Mouse (Mus musculus): ENCODE measurements around the gene Ring1. TPM values are rescaled to one million over a fixed set of nuclear protein-coding genes. Genes with fewer than 3 reads are reported as not detected.
"Not testable (repeated sequence)": the region's sequence is repeated elsewhere in the genome, so short reads cannot be mapped to it uniquely, and the experiment has no call there.

The Ring1 gene
- polyA plus RNA-seq, 2 experiments from 2014 or later = 2.2 to 2.3 TPM

- ATAC-seq = no peak
Measured at GRCm38 (mm10) chr17:34028501-34029149, 4.1 kb upstream of the Ring1 start.

- ATAC-seq = peak; percentile 50
Measured at GRCm38 (mm10) chr17:34027656-34028223, 3.3 kb upstream of the Ring1 start, which contains the start of gene H2-Ke6. TSS of gene H2-Ke6 (minus strand) at chr17:34028060.

- ATAC-seq = peak; percentile 46
Measured at GRCm38 (mm10) chr17:34026917-34027655, 2.6 kb upstream of the Ring1 start.

GRCm38 (mm10) chr17:34026221-34026620 lies 1.7 kb upstream of the Ring1 start:
- no peak for ATAC-seq

GRCm38 (mm10) chr17:34025756-34026151 lies 1.3 kb upstream of the Ring1 start:
- no peak for ATAC-seq

GRCm38 (mm10) chr17:34024861-34025755 lies 628 bp upstream of the Ring1 start:
- ATAC-seq = no peak

GRCm38 (mm10) chr17:34023678-34024077 lies 802 bp downstream of the Ring1 start:
- no peak for ATAC-seq

GRCm38 (mm10) chr17:34022987-34023386 lies 1.5 kb downstream of the Ring1 start:
- ATAC-seq = no peak

- no peak for ATAC-seq
Measured at GRCm38 (mm10) chr17:34022414-34022783, 2.1 kb downstream of the Ring1 start.

- no peak for ATAC-seq
Measured at GRCm38 (mm10) chr17:34021539-34022413, 2.7 kb downstream of the Ring1 start.

- no peak for ATAC-seq
Measured at GRCm38 (mm10) chr17:34013436-34013835, 11.0 kb downstream of the Ring1 start.

GRCm38 (mm10) chr17:34010156-34010555 lies 14.3 kb downstream of the Ring1 start:
- ATAC-seq = no peak

- ATAC-seq = no peak
Measured at GRCm38 (mm10) chr17:34006570-34006969, 17.9 kb downstream of the Ring1 start.

GRCm38 (mm10) chr17:34003426-34003825 lies 21.1 kb downstream of the Ring1 start:
- no peak for ATAC-seq

GRCm38 (mm10) chr17:34000796-34001195 lies 23.7 kb downstream of the Ring1 start:
- ATAC-seq = not testable (repeated sequence)

- ATAC-seq = peak; percentile 91
Measured at GRCm38 (mm10) chr17:34000150-34000537, 24.3 kb downstream of the Ring1 start, which contains the start of gene H2-K1. TSS of gene H2-K1 (minus strand) at chr17:34000347.

- ATAC-seq = peak; percentile 2
Measured at GRCm38 (mm10) chr17:33999341-34000149, 24.9 kb downstream of the Ring1 start.

- peak; percentile 7 for ATAC-seq
Measured at GRCm38 (mm10) chr17:33998697-33999096, 25.8 kb downstream of the Ring1 start.

GRCm38 (mm10) chr17:33997025-33997424 lies 27.5 kb downstream of the Ring1 start:
- not testable (repeated sequence) for ATAC-seq

GRCm38 (mm10) chr17:33995651-33996050 lies 28.8 kb downstream of the Ring1 start:
- no peak for ATAC-seq

GRCm38 (mm10) chr17:33994959-33995358 lies 29.5 kb downstream of the Ring1 start:
- no peak for ATAC-seq

Data from CD4-positive, CD25-positive, alpha-beta regulatory T cell, adult 4 months (primary cell).